Mouse (Mus musculus): Measurements from ENCODE around the gene Taf4. TPM values are rescaled to one million over a fixed set of nuclear protein-coding genes. Genes with fewer than 3 reads are reported as not detected.

Gene Taf4
- polyA plus RNA-seq, 1 experiment from 2014 or later, result 4.5 TPM

DNA sequence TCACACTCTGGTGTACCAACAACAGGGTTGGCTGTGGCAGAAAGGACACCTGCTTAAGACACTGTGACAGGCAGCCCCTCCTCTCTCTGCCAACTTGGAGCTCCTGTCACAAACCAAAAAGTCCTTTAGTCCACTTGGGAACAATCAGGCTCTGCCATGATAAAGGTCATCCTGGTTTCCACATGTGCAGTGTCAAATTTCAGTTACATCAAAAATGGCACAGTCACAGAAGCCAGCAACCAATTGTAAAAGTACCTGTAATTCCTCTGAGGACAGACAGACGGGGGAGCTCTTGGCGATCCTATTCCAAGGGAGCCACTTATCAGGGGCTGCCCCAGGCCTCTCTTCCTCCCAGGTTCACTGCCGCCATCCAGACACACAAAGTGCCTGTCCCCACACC, 17.1 kb downstream of the Taf4 start:
- WGBS, result 34% methylated on average over 3 of the region's 3 CpGs
- no peak for ATAC-seq

DNA sequence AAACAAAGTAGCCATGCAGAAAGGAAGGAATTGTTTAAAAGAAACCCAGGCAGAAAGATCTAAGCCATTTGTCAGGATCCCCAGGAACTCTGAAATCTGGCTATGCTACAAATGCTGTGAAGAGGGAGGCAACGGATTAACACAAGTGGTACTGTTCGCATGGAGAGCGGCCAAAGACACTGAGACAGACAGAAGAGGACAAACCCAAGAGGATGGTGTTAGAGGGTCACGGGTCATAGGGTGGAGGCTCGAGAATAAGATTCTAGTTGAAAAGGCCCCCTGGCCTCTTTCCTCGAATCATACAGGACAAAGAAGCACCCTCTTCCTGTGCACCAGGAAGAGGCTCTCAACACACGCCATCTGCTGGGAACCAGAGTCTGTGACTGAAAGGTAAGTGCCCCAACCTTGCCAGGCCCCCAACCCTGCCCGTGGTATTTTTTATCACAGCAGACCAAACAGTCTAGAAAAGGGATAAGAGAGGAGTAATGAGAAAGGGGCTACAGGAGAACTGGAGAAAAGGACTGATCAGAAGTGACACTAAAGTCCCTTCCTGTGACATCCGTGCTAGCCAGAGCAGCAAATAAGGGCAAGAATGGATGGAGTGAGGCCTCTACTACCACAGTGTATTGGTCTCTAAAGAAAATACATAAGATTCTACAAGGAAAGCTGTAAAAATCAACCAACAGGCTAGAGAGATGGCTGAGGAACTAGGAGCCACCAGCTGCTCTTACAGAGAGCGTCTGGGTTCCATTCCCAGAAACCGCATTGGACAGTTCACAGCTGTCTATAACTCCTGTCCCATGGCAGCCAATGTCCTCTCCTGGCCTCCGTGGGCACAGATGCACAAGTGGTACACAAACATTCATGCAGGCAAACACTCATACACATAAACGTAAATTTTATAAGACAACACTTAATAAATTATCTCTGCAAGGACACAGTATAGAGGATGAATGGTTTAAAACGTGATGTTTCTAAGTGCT, 24.6 kb downstream of the Taf4 start:
- no peaks in the 10 kb centered on the region for H3K9me3 ChIP-seq (ENCODE audit: control insufficient read depth, low read length)
- no peak overlapping the region for H3K4me2 ChIP-seq (ENCODE audit: low read length)
- no peak overlapping the region for H3K9ac ChIP-seq (replicated peaks; ENCODE audit: low read depth, low read length)
- H3K27me3 ChIP-seq (replicated peaks; ENCODE audit: control insufficient read depth, insufficient read depth, low read length), result no peaks in the 10 kb centered on the region
- ATAC-seq, result no peak
- H3K4me1 ChIP-seq (replicated peaks; ENCODE audit: control insufficient read depth, insufficient read depth, low read length), result peaks cover 9% of the 10 kb centered on the region; the same call in 1 of the 2 replicates
- no peak overlapping the region for H3K27ac ChIP-seq (ENCODE audit: low read length)
- H3K36me3 ChIP-seq (ENCODE audit: control insufficient read depth, insufficient read depth), result no peaks in the 10 kb centered on the region
- H3K4me3 ChIP-seq (replicated peaks; ENCODE audit: low read length), result no peak overlapping the region
- 63% methylated on average over 14 of the region's 14 CpGs for WGBS

More for the DNA sequence above, 17.1 kb downstream of the Taf4 start:
- no peak overlapping the region for H3K27ac ChIP-seq (ENCODE audit: low read length)
- H3K9ac ChIP-seq (replicated peaks; ENCODE audit: low read depth, low read length), result no peak overlapping the region
- H3K4me1 ChIP-seq (replicated peaks; ENCODE audit: control insufficient read depth, insufficient read depth, low read length), result no peaks in the 10 kb centered on the region
- H3K9me3 ChIP-seq (ENCODE audit: control insufficient read depth, low read length), result no peaks in the 10 kb centered on the region
- H3K27me3 ChIP-seq (replicated peaks; ENCODE audit: control insufficient read depth, insufficient read depth, low read length), result no peaks in the 10 kb centered on the region
- no peak overlapping the region for H3K4me3 ChIP-seq (replicated peaks; ENCODE audit: low read length)
- H3K4me2 ChIP-seq (ENCODE audit: low read length), result no peak overlapping the region
- no peaks in the 10 kb centered on the region for H3K36me3 ChIP-seq (ENCODE audit: control insufficient read depth, insufficient read depth)

DNA sequence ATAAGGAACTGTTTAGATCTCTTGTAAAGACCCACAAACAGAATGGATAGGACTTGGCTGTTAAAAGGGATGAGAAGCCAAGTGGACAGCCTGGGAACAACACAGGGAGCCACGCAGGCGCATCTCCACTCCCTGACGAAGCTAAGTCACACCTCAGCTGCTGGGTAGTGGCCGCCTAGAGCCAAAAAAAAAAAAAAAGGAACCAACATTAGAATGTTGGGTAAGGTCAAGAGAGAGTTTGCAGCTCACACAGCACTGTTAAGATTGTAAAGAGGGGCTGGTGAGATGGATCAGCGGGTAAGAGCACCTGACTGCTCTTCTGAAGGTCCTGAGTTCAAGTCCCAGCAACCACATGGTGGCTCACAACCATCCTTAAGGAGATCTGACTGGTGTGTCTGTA, 27.6 kb downstream of the Taf4 start:
- Histone ChIP-seq H3K9me3 (ENCODE audit: control insufficient read depth, low read length) (no peaks in the 10 kb centered on the region), H3K27me3 (replicated peaks; ENCODE audit: control insufficient read depth, insufficient read depth, low read length) (no peaks in the 10 kb centered on the region), H3K4me3 (replicated peaks; ENCODE audit: low read length) (no peak overlapping the region), H3K27ac (ENCODE audit: low read length) (no peak overlapping the region), H3K36me3 (ENCODE audit: control insufficient read depth, insufficient read depth) (no peaks in the 10 kb centered on the region), H3K4me2 (ENCODE audit: low read length) (no peak overlapping the region), H3K9ac (replicated peaks; ENCODE audit: low read depth, low read length) (no peak overlapping the region), H3K4me1 (replicated peaks; ENCODE audit: control insufficient read depth, insufficient read depth, low read length) (peaks cover 15% of the 10 kb centered on the region; the same call in 1 of the 2 replicates)
- 83% methylated on average over 5 of the region's 5 CpGs for WGBS
- ATAC-seq, result no peak

DNA sequence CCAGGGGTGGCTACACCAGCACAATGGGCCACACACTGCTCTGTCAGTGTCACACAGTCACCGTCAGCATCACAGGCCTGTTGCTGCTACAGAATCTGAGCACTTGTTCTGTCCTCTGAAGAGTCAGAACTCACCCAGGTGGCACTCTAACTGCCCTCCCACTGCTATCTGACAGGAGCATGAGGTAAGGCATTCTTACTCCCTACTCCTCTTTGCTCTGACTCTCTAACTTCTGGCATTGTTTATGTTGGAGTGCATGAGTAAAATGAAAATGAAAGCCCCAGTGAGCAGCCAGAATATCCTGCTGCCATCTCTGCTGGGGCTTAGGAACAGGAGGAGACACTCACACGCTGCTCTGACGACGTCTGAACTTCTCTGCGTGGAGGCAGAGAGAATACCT, 28.8 kb downstream of the Taf4 start:
- H3K4me3 ChIP-seq (replicated peaks; ENCODE audit: low read length), result no peak overlapping the region
- 58% methylated on average over 5 of the region's 5 CpGs for WGBS
- no peaks in the 10 kb centered on the region for H3K9me3 ChIP-seq (ENCODE audit: control insufficient read depth, low read length)
- no peaks in the 10 kb centered on the region for H3K27me3 ChIP-seq (replicated peaks; ENCODE audit: control insufficient read depth, insufficient read depth, low read length)
- no peak for ATAC-seq
- H3K36me3 ChIP-seq (ENCODE audit: control insufficient read depth, insufficient read depth), result no peaks in the 10 kb centered on the region
- no peak overlapping the region for H3K4me2 ChIP-seq (ENCODE audit: low read length)
- no peak overlapping the region for H3K27ac ChIP-seq (ENCODE audit: low read length)
- no peak overlapping the region for H3K9ac ChIP-seq (replicated peaks; ENCODE audit: low read depth, low read length)
- peaks cover 15% of the 10 kb centered on the region; the same call in 1 of the 2 replicates for H3K4me1 ChIP-seq (replicated peaks; ENCODE audit: control insufficient read depth, insufficient read depth, low read length)

DNA sequence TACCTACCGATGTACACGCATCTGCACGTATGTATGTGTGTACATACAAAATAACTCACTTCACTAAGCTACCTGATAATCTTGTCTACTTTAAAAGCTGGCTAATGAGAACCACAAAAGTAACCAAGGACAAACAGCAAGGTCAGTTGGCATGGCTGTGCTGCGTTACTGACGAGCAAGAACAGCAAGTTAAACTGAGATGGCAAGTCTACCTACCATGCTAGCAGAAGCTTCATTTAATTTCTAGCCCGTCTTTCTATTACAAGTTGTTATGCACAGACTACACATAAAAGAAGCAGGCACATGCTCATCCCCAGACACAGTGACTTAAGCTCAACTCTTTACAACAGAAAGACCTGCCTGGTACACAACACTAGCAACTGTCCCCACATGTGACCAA, 29.9 kb downstream of the Taf4 start:
- Histone ChIP-seq H3K27ac (ENCODE audit: low read length) (no peak overlapping the region), H3K36me3 (ENCODE audit: control insufficient read depth, insufficient read depth) (no peaks in the 10 kb centered on the region), H3K4me2 (ENCODE audit: low read length) (no peak overlapping the region), H3K27me3 (replicated peaks; ENCODE audit: control insufficient read depth, insufficient read depth, low read length) (no peaks in the 10 kb centered on the region), H3K9ac (replicated peaks; ENCODE audit: low read depth, low read length) (no peak overlapping the region), H3K9me3 (ENCODE audit: control insufficient read depth, low read length) (no peaks in the 10 kb centered on the region), H3K4me1 (replicated peaks; ENCODE audit: control insufficient read depth, insufficient read depth, low read length) (peaks cover 10% of the 10 kb centered on the region), H3K4me3 (replicated peaks; ENCODE audit: low read length) (no peak overlapping the region)
- no peak for ATAC-seq
- WGBS, result 85% methylated on average over 6 of the region's 6 CpGs

DNA sequence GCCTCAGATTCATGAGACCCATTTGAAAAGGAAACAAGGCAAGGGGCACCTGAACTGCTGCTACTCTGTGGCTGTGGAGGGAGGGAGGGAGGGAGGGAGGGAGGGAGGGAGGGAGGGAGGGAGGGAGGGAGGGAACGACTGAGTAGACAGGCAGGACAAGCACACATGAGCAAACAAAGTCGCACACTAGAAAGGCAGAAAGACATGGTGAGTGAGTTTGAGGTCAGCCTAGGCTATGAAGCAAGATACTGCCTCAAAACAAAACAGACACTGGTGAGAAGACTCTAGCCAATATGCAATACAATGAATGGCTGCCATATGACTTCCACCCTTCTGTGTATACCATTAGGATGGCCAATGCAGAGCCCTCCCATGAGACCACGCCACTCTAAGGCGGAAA, 31.4 kb downstream of the Taf4 start:
- H3K9me3 ChIP-seq (ENCODE audit: control insufficient read depth, low read length), result no peaks in the 10 kb centered on the region
- no peak for ATAC-seq
- no peak overlapping the region for H3K27ac ChIP-seq (ENCODE audit: low read length)
- H3K9ac ChIP-seq (replicated peaks; ENCODE audit: low read depth, low read length), result no peak overlapping the region
- no peaks in the 10 kb centered on the region for H3K27me3 ChIP-seq (replicated peaks; ENCODE audit: control insufficient read depth, insufficient read depth, low read length)
- H3K4me3 ChIP-seq (replicated peaks; ENCODE audit: low read length), result no peak overlapping the region
- no peak overlapping the region for H3K4me2 ChIP-seq (ENCODE audit: low read length)
- H3K4me1 ChIP-seq (replicated peaks; ENCODE audit: control insufficient read depth, insufficient read depth, low read length), result peaks cover 10% of the 10 kb centered on the region
- WGBS, result 51% methylated on average over 4 of the region's 4 CpGs
- no peaks in the 10 kb centered on the region for H3K36me3 ChIP-seq (ENCODE audit: control insufficient read depth, insufficient read depth)

DNA sequence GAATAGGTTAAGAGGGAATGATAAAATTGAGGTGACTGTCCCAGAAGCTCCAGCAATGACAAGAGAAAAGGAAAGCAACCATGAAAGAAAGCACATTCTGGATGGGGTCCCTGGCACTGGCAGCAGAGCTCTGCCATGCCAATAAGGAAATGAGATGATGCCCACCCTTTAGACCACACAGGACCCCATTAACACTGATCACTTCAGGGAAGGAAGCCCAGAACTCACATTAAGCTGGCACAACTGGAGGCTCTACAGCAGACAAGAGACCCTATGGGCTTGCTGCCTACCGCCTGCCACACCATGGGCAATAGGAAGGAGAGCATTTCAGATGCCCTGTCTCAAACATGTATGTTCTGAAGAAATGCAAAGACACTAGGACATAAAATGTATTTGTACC, 34.8 kb downstream of the Taf4 start:
- 88% methylated on average over 1 of the region's 1 CpGs for WGBS
- Histone ChIP-seq H3K27me3 (replicated peaks; ENCODE audit: control insufficient read depth, insufficient read depth, low read length) (no peaks in the 10 kb centered on the region), H3K9me3 (ENCODE audit: control insufficient read depth, low read length) (no peaks in the 10 kb centered on the region), H3K4me1 (replicated peaks; ENCODE audit: control insufficient read depth, insufficient read depth, low read length) (peaks cover 8% of the 10 kb centered on the region; the same call in 1 of the 2 replicates), H3K36me3 (ENCODE audit: control insufficient read depth, insufficient read depth) (no peaks in the 10 kb centered on the region), H3K27ac (ENCODE audit: low read length) (no peak overlapping the region), H3K9ac (replicated peaks; ENCODE audit: low read depth, low read length) (no peak overlapping the region), H3K4me2 (ENCODE audit: low read length) (no peak overlapping the region), H3K4me3 (replicated peaks; ENCODE audit: low read length) (no peak overlapping the region)
- ATAC-seq, result no peak

DNA sequence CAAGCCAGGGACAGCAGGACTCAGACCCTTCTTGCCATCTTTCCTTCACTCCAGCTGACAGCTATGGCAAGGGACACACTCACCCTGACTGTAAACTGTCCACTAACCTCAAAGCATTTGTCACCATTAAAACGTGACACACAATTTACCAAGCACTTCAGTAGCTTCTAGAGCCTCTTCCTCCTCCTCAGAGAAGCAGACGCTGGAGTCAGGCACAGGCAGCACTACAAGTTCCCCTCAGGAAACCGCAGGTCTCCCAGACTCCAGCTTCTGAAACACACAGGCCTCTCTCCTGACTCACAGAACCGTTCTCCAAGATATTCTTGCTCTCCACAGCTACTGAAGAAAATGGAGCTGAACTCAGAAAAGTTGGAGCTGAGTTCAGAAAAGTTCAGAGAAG, 39.4 kb downstream of the Taf4 start:
- no peak for ATAC-seq
- Histone ChIP-seq H3K4me3 (replicated peaks; ENCODE audit: low read length) (no peak overlapping the region), H3K36me3 (ENCODE audit: control insufficient read depth, insufficient read depth) (no peaks in the 10 kb centered on the region; the same call in 1 of the 2 replicates), H3K27ac (ENCODE audit: low read length) (no peak overlapping the region), H3K9ac (replicated peaks; ENCODE audit: low read depth, low read length) (no peak overlapping the region), H3K9me3 (ENCODE audit: control insufficient read depth, low read length) (no peaks in the 10 kb centered on the region), H3K4me2 (ENCODE audit: low read length) (no peak overlapping the region), H3K27me3 (replicated peaks; ENCODE audit: control insufficient read depth, insufficient read depth, low read length) (no peaks in the 10 kb centered on the region), H3K4me1 (replicated peaks; ENCODE audit: control insufficient read depth, insufficient read depth, low read length) (no peaks in the 10 kb centered on the region; the same call in 1 of the 2 replicates)
- 87% methylated on average over 4 of the region's 4 CpGs for WGBS

DNA sequence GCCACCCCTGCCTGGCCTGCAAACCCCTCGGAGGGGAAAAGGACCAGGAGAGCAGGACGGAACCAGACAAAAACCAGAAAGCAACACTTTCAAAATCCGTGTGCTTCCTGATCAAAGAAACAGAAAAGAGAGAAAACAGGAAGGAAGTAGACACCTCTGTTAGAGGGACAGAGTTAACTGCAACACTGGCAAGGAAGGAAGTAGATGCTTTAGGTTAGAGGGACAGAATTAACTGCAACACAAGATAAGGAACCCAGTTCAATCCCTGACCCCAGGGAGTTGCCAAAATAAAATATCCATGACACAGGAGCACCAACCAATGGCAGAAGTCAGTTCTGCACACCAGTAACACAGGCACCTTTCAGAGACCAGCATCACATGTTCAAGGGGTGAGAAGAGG, 42.3 kb downstream of the Taf4 start:
- H3K27ac ChIP-seq (ENCODE audit: low read length), result no peak overlapping the region
- H3K27me3 ChIP-seq (replicated peaks; ENCODE audit: control insufficient read depth, insufficient read depth, low read length), result no peaks in the 10 kb centered on the region
- H3K36me3 ChIP-seq (ENCODE audit: control insufficient read depth, insufficient read depth), result peaks cover 8% of the 10 kb centered on the region; the same call in 1 of the 2 replicates
- H3K9me3 ChIP-seq (ENCODE audit: control insufficient read depth, low read length), result no peaks in the 10 kb centered on the region
- no peak for ATAC-seq
- no peaks in the 10 kb centered on the region for H3K4me1 ChIP-seq (replicated peaks; ENCODE audit: control insufficient read depth, insufficient read depth, low read length)
- no peak overlapping the region for H3K9ac ChIP-seq (replicated peaks; ENCODE audit: low read depth, low read length)
- no peak overlapping the region for H3K4me3 ChIP-seq (replicated peaks; ENCODE audit: low read length)
- H3K4me2 ChIP-seq (ENCODE audit: low read length), result no peak overlapping the region
- 84% methylated on average over 3 of the region's 3 CpGs for WGBS

Data from forebrain, embryonic 16.5 days (tissue).